Mouse (Mus musculus) hindbrain, embryonic 11.5 days (tissue): ENCODE results near the gene Npdc1. TPM values are rescaled to one million over a fixed set of nuclear protein-coding genes. Genes with fewer than 3 reads are reported as not detected.

Experiments
- ATAC-seq: fragments of 200-750 bp; cut with Nextera tagmentation; 2 replicates; pipeline ENCODE4 v1.8.0; 2017; ENCODE audit warnings: mild to moderate bottlenecking, moderate TSS enrichment, moderate library complexity; ENCODE audit not compliant: low FRiP score
- DNase-seq: peaks from one replicate; pipeline ENCODE4 v3.0.0-alpha.2; 2015; ENCODE audit warnings: low spot score
- H3K27ac ChIP-seq: fragments of 300-500 bp; sonication (generic); 2 replicates; pipeline ENCODE4 v1.5.1; 2014; ENCODE audit warnings: mild to moderate bottlenecking, low read depth, low read length
- H3K27me3 ChIP-seq: fragments of 300-500 bp; sonication (generic); 2 replicates; pipeline ENCODE4 v1.6.1; 2014; ENCODE audit warnings: mild to moderate bottlenecking, low read length, moderate library complexity, mixed read lengths; ENCODE audit not compliant: control insufficient read depth, insufficient read depth
- H3K36me3 ChIP-seq: fragments of 300-500 bp; sonication (generic); 2 replicates; pipeline ENCODE4 v1.6.1; 2014; ENCODE audit warnings: mild to moderate bottlenecking, low read length, moderate library complexity, mixed read lengths; ENCODE audit not compliant: control insufficient read depth, insufficient read depth
- H3K4me1 ChIP-seq: fragments of 300-500 bp; sonication (generic); replicated peaks from 2 replicates; pipeline ENCODE4 v1.6.1; 2014; ENCODE audit warnings: low read length, mixed read lengths; ENCODE audit not compliant: control insufficient read depth, insufficient read depth
- H3K4me2 ChIP-seq: fragments of 300-500 bp; sonication (generic); replicated peaks from 2 replicates; pipeline ENCODE4 v1.6.1; 2014; ENCODE audit warnings: mild to moderate bottlenecking, low read depth, low read length
- H3K4me3 ChIP-seq: fragments of 300-500 bp; sonication (generic); 2 replicates; pipeline ENCODE4 v1.5.1; 2014; ENCODE audit warnings: low read depth, low read length
- H3K9ac ChIP-seq: fragments of 300-500 bp; sonication (generic); 2 replicates; pipeline ENCODE4 v1.6.1; 2014; ENCODE audit warnings: low read depth, low read length
- H3K9me3 ChIP-seq: fragments of 300-500 bp; sonication (generic); 2 replicates; pipeline ENCODE4 v1.6.1; 2016; ENCODE audit warnings: low read length; ENCODE audit not compliant: control insufficient read depth
- WGBS: fragments of 180-500 bp; shearing (Covaris S2); extraction: QIAGEN DNeasy Blood & Tissue Kit; methylation state at CpG from one replicate; pipeline ENCODE4 v1.1.7; 2014; 5-methylcytosine and 5-hydroxymethylcytosine counted together
- polyA plus RNA-seq: library from polyadenylated mRNA; unstranded; fragments of >200 nt; fragmentation: Nextera tagmentation; extraction: Ambion mirVana; gene quantifications from 2 replicates; pipeline ENCODE4 v1.2.1, GENCODE M21; 2014

Npdc1 gene
- polyA plus RNA-seq, 1 experiment from 2014 or later: 151 TPM

DNA sequence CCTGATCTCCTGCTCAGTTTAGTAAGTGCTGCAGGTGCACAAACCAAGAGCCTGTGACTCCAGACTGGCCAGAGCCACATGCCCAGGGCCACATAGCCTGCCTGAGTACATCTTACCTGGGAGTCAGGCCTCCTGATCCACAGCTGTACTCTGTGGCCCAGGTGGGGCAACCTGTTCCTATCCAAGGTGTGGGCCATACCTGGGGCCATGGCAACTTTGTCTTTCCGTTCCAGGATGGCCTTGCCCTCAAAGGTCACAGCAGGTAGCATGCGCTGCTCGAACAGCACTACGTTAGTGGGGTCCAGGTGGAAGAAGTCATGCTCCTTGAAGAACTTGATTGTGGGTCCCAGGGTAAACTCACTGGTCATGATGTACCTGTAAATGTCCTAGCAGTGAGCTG is 34.8 kb upstream of the Npdc1 start:
- DNase-seq: no peak
- H3K27ac ChIP-seq: no peak overlapping the region
- no peak overlapping the region for H3K4me2 ChIP-seq
- H3K36me3 ChIP-seq: no peaks in the 10 kb centered on the region
- H3K27me3 ChIP-seq: peaks cover 21% of the 10 kb centered on the region
- ATAC-seq: no peak
- 83% methylated on average over 4 of the region's 4 CpGs for WGBS
- H3K9me3 ChIP-seq: no peaks in the 10 kb centered on the region
- 0 out of 2 replicates have a peak, but pooled peaks cover 3% of the 10 kb centered on the region for H3K4me1 ChIP-seq
- H3K4me3 ChIP-seq: no peak overlapping the region
- H3K9ac ChIP-seq: no peak overlapping the region

DNA sequence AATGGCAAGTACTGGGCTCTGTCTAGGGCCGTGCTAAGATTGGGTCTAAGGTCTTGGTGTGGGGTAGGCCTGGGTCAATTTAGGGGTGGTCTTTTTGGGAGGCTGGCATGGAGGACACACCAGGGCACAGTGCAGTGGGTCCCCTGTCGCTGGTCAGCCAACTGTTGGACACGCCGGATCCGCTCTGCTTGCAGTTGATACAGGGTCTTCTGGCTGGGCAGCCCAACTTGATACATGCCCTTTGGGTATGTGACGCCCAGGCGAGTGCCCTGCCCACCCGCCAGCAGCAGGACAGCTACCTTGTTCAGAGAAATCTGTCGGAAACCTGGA is 34.4 kb upstream of the Npdc1 start:
- no peaks in the 10 kb centered on the region for H3K36me3 ChIP-seq
- DNase-seq (no peak), ATAC-seq (peak; percentile 17; the same call in 1 of the 2 replicates)
- H3K27ac ChIP-seq: no peak overlapping the region
- WGBS: 27% methylated on average over 9 of the region's 9 CpGs
- no peaks in the 10 kb centered on the region for H3K9me3 ChIP-seq
- peaks cover 21% of the 10 kb centered on the region for H3K27me3 ChIP-seq
- H3K4me2 ChIP-seq: peak overlapping the region; percentile 96
- H3K4me1 ChIP-seq: 0 out of 2 replicates have a peak, but pooled peaks cover 3% of the 10 kb centered on the region
- peak overlapping the region; percentile 56; the same call in 1 of the 2 replicates for H3K9ac ChIP-seq
- H3K4me3 ChIP-seq: peak overlapping the region; percentile 45

DNA sequence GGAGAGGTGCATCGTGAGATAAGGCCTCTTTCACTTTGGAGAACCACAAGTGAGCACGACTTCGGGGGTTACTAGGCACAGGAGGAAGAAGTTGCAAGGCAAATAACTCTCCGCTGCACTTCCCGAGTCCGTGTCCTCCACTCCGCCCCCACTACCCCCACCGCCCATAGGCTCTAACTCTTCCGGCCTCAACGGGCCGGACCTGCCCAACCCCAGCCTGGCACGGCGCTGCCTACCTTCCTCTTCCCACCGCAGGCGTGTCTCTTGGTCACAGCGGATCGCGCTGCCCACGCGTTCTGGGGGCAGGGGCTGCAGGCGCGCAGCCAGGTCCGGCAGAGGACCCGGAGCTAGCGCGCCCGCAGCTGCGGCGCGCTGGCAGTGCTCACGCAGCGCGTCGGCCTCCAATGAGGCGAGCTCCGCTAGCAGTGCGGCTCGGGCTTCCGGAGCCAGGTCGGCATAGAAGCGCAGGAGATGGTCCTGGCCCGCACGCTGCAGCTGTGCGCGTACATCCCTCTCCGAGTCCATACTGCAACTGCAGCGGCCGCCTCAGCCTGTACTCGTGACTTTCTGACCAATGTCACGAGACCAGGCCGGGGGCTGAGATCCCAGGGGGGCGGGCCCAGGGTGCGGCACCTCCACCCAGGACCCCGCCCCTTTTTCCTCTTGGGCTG is 33.9 kb upstream of the Npdc1 start, which contains the start of gene Uap1l1:
TSS of gene Uap1l1 (minus strand) at position 592 of the 671 bp plus-strand sequence.
- WGBS: under 1% methylated on average over 54 of the region's 54 CpGs
- 0 out of 2 replicates have a peak, but pooled peaks cover 3% of the 10 kb centered on the region for H3K4me1 ChIP-seq
- peak within 1 kb of the TSS; percentile 96 for H3K4me2 ChIP-seq
- DNase-seq: peak; percentile 67
- H3K9ac ChIP-seq: peak within 1 kb of the TSS; percentile 56
- no peaks in the 10 kb centered on the region for H3K36me3 ChIP-seq
- no peaks in the 10 kb centered on the region for H3K9me3 ChIP-seq
- peaks cover 21% of the 10 kb centered on the region for H3K27me3 ChIP-seq
- ATAC-seq: peak; percentile 78
- peak within 1 kb of the TSS; percentile 45 for H3K4me3 ChIP-seq
- no peak within 1 kb of the TSS for H3K27ac ChIP-seq

DNA sequence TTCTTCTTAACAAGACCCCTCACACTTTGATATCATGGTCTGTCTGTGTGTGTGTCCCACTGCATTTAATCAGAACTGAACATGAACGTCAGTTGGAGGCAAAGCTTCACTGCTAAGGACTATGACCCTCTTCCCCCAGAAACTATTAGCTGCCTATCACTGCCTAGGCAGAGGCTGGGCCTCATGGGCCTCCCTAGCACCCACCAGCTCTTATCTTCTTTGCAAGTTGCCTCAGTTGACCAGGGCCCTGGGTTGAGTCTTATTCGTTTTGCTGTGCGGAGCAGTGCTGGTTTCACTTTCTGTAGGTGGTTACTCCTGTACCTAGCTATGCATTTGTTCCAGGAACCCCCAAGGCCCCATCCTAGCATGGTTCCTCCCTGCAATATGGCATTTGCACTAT is 29.2 kb upstream of the Npdc1 start:
- H3K27ac ChIP-seq: no peak overlapping the region
- no peak for ATAC-seq
- H3K9me3 ChIP-seq: no peaks in the 10 kb centered on the region
- no peak for DNase-seq
- no peak overlapping the region for H3K4me2 ChIP-seq
- WGBS: 81% methylated on average over 3 of the region's 3 CpGs
- H3K9ac ChIP-seq: no peak overlapping the region
- peaks cover 6% of the 10 kb centered on the region for H3K4me1 ChIP-seq
- H3K36me3 ChIP-seq: no peaks in the 10 kb centered on the region
- H3K4me3 ChIP-seq: no peak overlapping the region
- H3K27me3 ChIP-seq: peaks cover 4% of the 10 kb centered on the region

DNA sequence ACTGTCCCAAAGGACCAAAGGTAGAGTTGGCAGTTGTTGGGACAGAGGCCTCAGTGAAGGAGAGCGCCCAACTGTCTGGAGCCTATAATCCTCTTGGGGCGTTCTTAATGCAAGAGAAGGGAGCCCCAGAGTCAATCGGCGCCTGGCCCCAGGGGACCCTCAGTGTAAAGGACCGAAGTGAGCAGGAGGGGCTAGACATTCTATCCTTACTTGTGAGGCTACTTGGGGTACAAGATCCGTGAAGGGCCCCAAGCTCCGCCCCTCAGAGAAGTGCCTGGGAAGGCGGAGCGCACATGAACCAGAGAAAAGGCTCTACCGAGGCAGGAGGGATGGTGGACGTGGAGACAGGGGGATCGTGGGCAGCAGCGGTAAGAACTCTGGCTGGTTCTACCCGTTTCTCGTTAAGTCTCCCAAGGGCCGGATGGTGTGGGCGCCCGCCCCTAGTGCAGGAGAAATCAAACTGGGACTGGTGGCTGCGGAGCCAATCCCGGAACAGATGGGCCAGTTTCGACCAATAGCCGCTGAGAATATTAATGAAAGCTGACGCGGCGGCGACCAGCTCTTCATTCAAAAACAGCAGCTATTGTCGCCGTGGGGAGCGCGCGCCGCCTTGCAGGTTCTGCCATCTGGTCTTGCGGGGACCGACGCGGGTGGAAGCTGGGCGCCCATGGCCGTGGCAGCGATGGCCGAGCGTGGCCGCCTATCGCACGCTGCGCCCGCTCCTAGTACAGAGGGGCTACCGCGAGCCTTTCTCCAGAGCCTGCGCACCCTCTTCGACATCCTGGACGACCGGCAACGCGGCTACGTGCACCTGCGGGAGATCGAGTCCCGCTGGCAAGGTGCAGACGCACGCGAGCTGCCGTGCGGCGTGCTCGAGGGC is 27.1 kb upstream of the Npdc1 start, which contains the start of gene Sapcd2:
TSS of gene Sapcd2 (plus strand) at position 558 of the 880 bp plus-strand sequence.
- Histone ChIP-seq H3K9ac (peak within 1 kb of the TSS; percentile 70), H3K27me3 (no peaks in the 10 kb centered on the region), H3K4me1 (peaks cover 6% of the 10 kb centered on the region), H3K27ac (peak within 1 kb of the TSS; percentile 83), H3K36me3 (no peaks in the 10 kb centered on the region), H3K4me2 (peak within 1 kb of the TSS; percentile 98), H3K9me3 (no peaks in the 10 kb centered on the region), H3K4me3 (peak within 1 kb of the TSS; percentile 85)
- under 1% methylated on average over 64 of the region's 65 CpGs for WGBS
- ATAC-seq (peak; percentile 93), DNase-seq (peak; percentile 88)

DNA sequence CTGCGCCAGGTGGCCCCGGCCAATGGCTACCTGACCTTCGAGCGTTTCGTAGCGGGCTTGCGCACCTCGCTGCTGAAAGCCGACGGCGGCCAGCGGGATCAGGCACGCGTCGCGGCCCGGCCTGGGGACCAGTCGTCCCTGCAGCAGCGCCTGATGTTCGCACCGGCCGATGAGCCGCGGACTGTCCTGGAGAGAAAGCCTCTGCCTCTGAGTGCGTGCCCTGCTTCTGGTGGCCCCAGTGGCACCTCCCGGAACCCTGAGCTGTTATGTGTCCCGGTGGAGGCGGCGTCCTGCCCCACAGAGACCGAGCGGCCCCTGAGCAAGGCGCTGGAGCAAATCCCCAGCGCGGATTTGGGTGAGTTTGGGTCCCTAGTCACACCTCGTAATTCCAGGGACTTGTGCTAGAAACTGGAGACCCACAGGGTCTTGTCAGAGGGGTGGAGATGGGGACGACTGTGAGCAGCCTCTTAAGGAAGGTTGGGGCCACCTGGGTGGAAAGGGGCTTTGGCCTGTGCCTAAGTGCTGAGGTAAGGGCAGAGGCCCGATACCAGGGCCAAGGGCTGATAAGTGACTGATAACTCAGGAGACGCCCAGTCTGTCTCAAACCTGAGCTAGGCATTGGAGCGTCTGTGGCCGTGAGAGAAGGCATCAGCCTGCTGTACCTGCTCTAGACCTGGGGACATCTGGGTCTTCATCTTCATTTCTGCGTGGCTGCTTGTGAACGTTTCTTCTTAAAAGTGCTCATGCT is 26.3 kb upstream of the Npdc1 start:
- H3K27ac ChIP-seq: peak overlapping the region; percentile 47; the same call in 1 of the 2 replicates
- H3K4me1 ChIP-seq: peaks cover 6% of the 10 kb centered on the region
- peak; percentile 6; the same call in 1 of the 2 replicates for ATAC-seq
- 3% methylated on average over 41 of the region's 42 CpGs for WGBS
- H3K36me3 ChIP-seq: no peaks in the 10 kb centered on the region
- H3K4me3 ChIP-seq: peak overlapping the region; percentile 85
- no peaks in the 10 kb centered on the region for H3K9me3 ChIP-seq
- DNase-seq: no peak
- no peaks in the 10 kb centered on the region for H3K27me3 ChIP-seq
- peak overlapping the region; percentile 98 for H3K4me2 ChIP-seq
- peak overlapping the region; percentile 62 for H3K9ac ChIP-seq

DNA sequence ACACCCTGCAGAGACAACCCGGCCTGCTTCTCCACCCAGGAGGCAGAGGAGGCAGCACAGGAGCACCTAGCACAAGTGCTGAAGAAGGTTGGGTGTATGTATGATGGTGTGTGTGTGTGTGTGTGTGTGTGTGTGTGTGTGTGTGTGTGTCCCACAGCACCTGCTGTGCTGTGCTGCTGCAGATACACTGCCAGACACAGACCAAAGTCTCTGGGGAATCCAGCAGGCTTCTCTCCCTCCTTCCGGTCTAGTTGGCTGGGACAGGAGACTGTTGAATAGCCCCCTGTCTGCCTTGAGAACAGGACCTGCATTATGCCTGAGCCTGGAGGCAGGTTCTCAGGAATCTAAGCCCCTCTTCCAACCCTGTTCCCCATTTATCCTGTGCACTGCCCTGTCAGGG is 25.7 kb upstream of the Npdc1 start:
- ATAC-seq: no peak
- no peaks in the 10 kb centered on the region for H3K9me3 ChIP-seq
- WGBS: 19% methylated on average over 2 of the region's 2 CpGs
- no peak for DNase-seq
- H3K9ac ChIP-seq: peak overlapping the region; percentile 62
- no peaks in the 10 kb centered on the region for H3K27me3 ChIP-seq
- H3K27ac ChIP-seq: no peak overlapping the region
- no peaks in the 10 kb centered on the region for H3K36me3 ChIP-seq
- H3K4me3 ChIP-seq: peak overlapping the region; percentile 85
- H3K4me2 ChIP-seq: peak overlapping the region; percentile 98
- H3K4me1 ChIP-seq: peaks cover 6% of the 10 kb centered on the region

DNA sequence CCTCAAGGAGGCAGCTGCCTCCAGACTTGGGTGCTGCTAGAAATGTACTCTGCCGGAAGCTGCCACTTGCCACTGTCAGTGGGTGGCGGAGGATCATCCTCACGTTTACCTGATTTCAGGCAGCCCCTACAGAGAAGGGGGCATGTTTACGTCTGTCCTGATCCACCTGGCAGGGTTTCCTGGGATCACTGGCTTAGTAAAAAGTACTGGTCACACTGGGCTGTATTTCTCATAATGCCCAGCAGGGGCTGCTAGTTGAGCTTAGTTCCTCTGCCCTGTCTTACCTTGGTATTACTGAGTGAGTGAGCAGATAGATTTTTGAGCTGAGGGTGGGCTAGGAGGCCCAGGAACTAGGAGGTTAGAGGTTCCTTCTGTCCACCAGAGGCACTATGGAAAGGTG is 22.6 kb upstream of the Npdc1 start:
- Histone ChIP-seq H3K27ac (no peak overlapping the region), H3K4me3 (no peak overlapping the region), H3K4me2 (no peak overlapping the region), H3K36me3 (no peaks in the 10 kb centered on the region), H3K4me1 (peaks cover 6% of the 10 kb centered on the region), H3K9me3 (no peaks in the 10 kb centered on the region), H3K9ac (no peak overlapping the region), H3K27me3 (no peaks in the 10 kb centered on the region)
- ATAC-seq (no peak), DNase-seq (peak; percentile 61)
- 78% methylated on average over 4 of the region's 4 CpGs for WGBS
